In genomic region chr14:52022244-52022708, GRCm38 (mm10) we compare ENCODE assay signal across 1 mouse cellular context.
TF ChIP-seq lines count a peak whose summit lies in the region.

No protein-coding gene starts in this region.

TF ChIP-seq in MEL, 35 proteins besides CTCF, POLR2A, EP300 and RAD21 (continued from another document):
- TF ChIP-seq ZNF384 (IDR thresholded peaks at IDR 0.05; ENCODE audit: low read depth, low read length) (no peak), CHD2 (IDR thresholded peaks at IDR 0.05; ENCODE audit: low read length) (no peak)
